Mouse (Mus musculus): ENCODE results near the gene Hoxa6. TPM values are rescaled to one million over a fixed set of nuclear protein-coding genes. Genes with fewer than 3 reads are reported as not detected.
A peak's percentile ranks its signal among the peaks of the same experiment; 100 is the strongest.

The Hoxa6 gene
- total RNA-seq, 2 experiments from 2014 or later: not detected

- no peak for DNase-seq
- intact Hi-C loops (cut with DNase I): loop anchor here (5.0 kb wide), 1 partner anchor 1052 kb away; no protein-coding TSS in a partner anchor
These were observed 21.3 kb upstream of the Hoxa6 start for GRCm38 (mm10) chr6:52229558-52230416.

GRCm38 (mm10) chr6:52228475-52229465 is 20.2 kb upstream of the Hoxa6 start:
- DNase-seq: no peak
- intact Hi-C loops (cut with DNase I): no loop called here

GRCm38 (mm10) chr6:52227470-52228222 is 19.1 kb upstream of the Hoxa6 start:
- DNase-seq: no peak
- intact Hi-C loops (cut with DNase I): no loop called here

- DNase-seq: no peak
- intact Hi-C loops (cut with DNase I): no loop called here
These were observed 18.2 kb upstream of the Hoxa6 start for GRCm38 (mm10) chr6:52226569-52227257.

GRCm38 (mm10) chr6:52225612-52226568 is 17.4 kb upstream of the Hoxa6 start:
- intact Hi-C loops (cut with DNase I): no loop called here
- DNase-seq: no peak

GRCm38 (mm10) chr6:52224895-52225611 is 16.5 kb upstream of the Hoxa6 start:
- DNase-seq: no peak
- intact Hi-C loops (cut with DNase I): loop anchor here (5.0 kb wide), 1 partner anchor 353 kb away; no protein-coding TSS in a partner anchor

GRCm38 (mm10) chr6:52223939-52224760 is 15.6 kb upstream of the Hoxa6 start:
- intact Hi-C loops (cut with DNase I): loop anchor here (5.0 kb wide), 1 partner anchor 352 kb away; no protein-coding TSS in a partner anchor
- DNase-seq: no peak

GRCm38 (mm10) chr6:52222729-52223128 is 14.2 kb upstream of the Hoxa6 start:
- intact Hi-C loops (cut with DNase I): loop anchor here (5.0 kb wide), 1 partner anchor 350 kb away; no protein-coding TSS in a partner anchor
- DNase-seq: no peak

GRCm38 (mm10) chr6:52221993-52222685 is 13.6 kb upstream of the Hoxa6 start:
- DNase-seq: no peak

GRCm38 (mm10) chr6:52221337-52221992 is 12.9 kb upstream of the Hoxa6 start, which contains the start of gene Hoxa7:
TSS of gene Hoxa7 (minus strand) at chr6:52221854.
- intact Hi-C loops (cut with DNase I): loop anchor here (2.0 to 5.0 kb wide), 2 partner anchors 349 to 635 kb away; no protein-coding TSS in a partner anchor
- peak; percentile 90 to 91 for DNase-seq

More at GRCm38 (mm10) chr6:52221993-52222685, 13.6 kb upstream of the Hoxa6 start:
- intact Hi-C loops (cut with DNase I): loop anchor here (2.0 to 5.0 kb wide), 2 partner anchors 350 to 635 kb away; no protein-coding TSS in a partner anchor

- no peak for DNase-seq
- intact Hi-C loops (cut with DNase I): loop anchor here (2.0 to 5.0 kb wide), 2 partner anchors 349 to 634 kb away; no protein-coding TSS in a partner anchor
These were observed 12.4 kb upstream of the Hoxa6 start for GRCm38 (mm10) chr6:52220865-52221310.

GRCm38 (mm10) chr6:52220003-52220864 is 11.7 kb upstream of the Hoxa6 start:
- DNase-seq: no peak
- intact Hi-C loops (cut with DNase I): loop anchor here (2.0 to 5.0 kb wide), 2 partner anchors 348 to 633 kb away; no protein-coding TSS in a partner anchor

GRCm38 (mm10) chr6:52219234-52219942 is 10.9 kb upstream of the Hoxa6 start:
- intact Hi-C loops (cut with DNase I): loop anchor here (5.0 kb wide), 2 partner anchors 837 to 1042 kb away; no protein-coding TSS in a partner anchor
- no peak for DNase-seq

All from heart, postnatal 36 days (tissue).